Mouse (Mus musculus): ENCODE measurements around the gene Ddx5.
"Not testable (repeated sequence)": the region's sequence is repeated elsewhere in the genome, so short reads cannot be mapped to it uniquely, and the experiment has no call there.

The Ddx5 gene

GRCm38 (mm10) chr11:106788026-106788774 is 785 bp downstream of the Ddx5 start:
- DNase-seq: peak; percentile 100

- DNase-seq: peak; percentile 93
Measured at GRCm38 (mm10) chr11:106787131-106788025, 1.6 kb downstream of the Ddx5 start.

GRCm38 (mm10) chr11:106785043-106785442 is 3.9 kb downstream of the Ddx5 start:
- DNase-seq: no peak

GRCm38 (mm10) chr11:106784476-106784875 is 4.5 kb downstream of the Ddx5 start:
- DNase-seq: no peak

GRCm38 (mm10) chr11:106782841-106783764 is 5.9 kb downstream of the Ddx5 start:
- DNase-seq: no peak

GRCm38 (mm10) chr11:106782271-106782670 is 6.7 kb downstream of the Ddx5 start:
- not testable (repeated sequence) for DNase-seq

- no peak for DNase-seq
Measured at GRCm38 (mm10) chr11:106780590-106781220, 8.3 kb downstream of the Ddx5 start.

GRCm38 (mm10) chr11:106780089-106780425 is 8.9 kb downstream of the Ddx5 start:
- no peak for DNase-seq

GRCm38 (mm10) chr11:106779388-106780088 is 9.4 kb downstream of the Ddx5 start, which contains the start of gene Polg2:
Gene Polg2, minus strand, starts transcription at chr11:106779537.
- peak; percentile 94 for DNase-seq

GRCm38 (mm10) chr11:106778589-106779387 is 10.2 kb downstream of the Ddx5 start:
- DNase-seq: no peak

- DNase-seq: no peak
Measured at GRCm38 (mm10) chr11:106778132-106778531, 10.9 kb downstream of the Ddx5 start.

- DNase-seq: no peak
Measured at GRCm38 (mm10) chr11:106777395-106777794, 11.6 kb downstream of the Ddx5 start.

- DNase-seq: no peak
Measured at GRCm38 (mm10) chr11:106776960-106777359, 12.0 kb downstream of the Ddx5 start.

GRCm38 (mm10) chr11:106773061-106773460 is 15.9 kb downstream of the Ddx5 start:
- no peak for DNase-seq

GRCm38 (mm10) chr11:106770195-106770974 is 18.6 kb downstream of the Ddx5 start:
- DNase-seq: peak; percentile 70

GRCm38 (mm10) chr11:106767516-106767915 is 21.5 kb downstream of the Ddx5 start:
- no peak for DNase-seq

GRCm38 (mm10) chr11:106766611-106767162 is 22.3 kb downstream of the Ddx5 start:
- no peak for DNase-seq

- no peak for DNase-seq
Measured at GRCm38 (mm10) chr11:106762800-106763185, 26.2 kb downstream of the Ddx5 start.

GRCm38 (mm10) chr11:106762139-106762799 is 26.7 kb downstream of the Ddx5 start:
- DNase-seq: peak; percentile 63

Measured in thymus, postnatal 14 days (tissue).